Mouse (Mus musculus) MEL (cell line): ENCODE results near the gene Ksr1. TPM values are rescaled to one million over a fixed set of nuclear protein-coding genes. Genes with fewer than 3 reads are reported as not detected.

Experiments
- DNase-seq: peaks from one replicate; pipeline ENCODE4 v3.0.0; 2011; ENCODE audit warnings: low read depth, low spot score
- H3K27ac ChIP-seq: 2 replicates; pipeline ENCODE4 v1.5.1; 2012; ENCODE audit warnings: low read depth, mild to moderate bottlenecking, control low read depth, low read length, moderate library complexity; ENCODE audit not compliant: control insufficient read depth
- H3K27me3 ChIP-seq, 2 experiments: fragments of 150-350 bp in 1 of 2; sonication (generic) in 1 of 2; 2 replicates each; pipeline ENCODE4 v1.6.1; 2012; ENCODE audit warnings: low read length in 2 of 2, mild to moderate bottlenecking in 2 of 2, improper control_type of control experiment in 1 of 2, moderate library complexity in 1 of 2; ENCODE audit not compliant: insufficient read depth in 2 of 2, control insufficient read depth in 1 of 2
- H3K36me3 ChIP-seq, 2 experiments: 2 replicates each; pipeline ENCODE4 v1.6.1; 2012 to 2014; ENCODE audit warnings: low read length in 2 of 2, improper control_type of control experiment in 1 of 2, inconsistent platforms in 1 of 2, mild to moderate bottlenecking in 1 of 2; ENCODE audit not compliant: insufficient read depth in 2 of 2, control insufficient read depth in 1 of 2
- H3K4me1 ChIP-seq, 2 experiments: fragments of 150-350 bp in 1 of 2; sonication (generic) in 1 of 2; 2 replicates each; pipeline ENCODE4 v1.6.1; 2012; ENCODE audit warnings: low read length in 2 of 2, improper control_type of control experiment in 1 of 2, mild to moderate bottlenecking in 1 of 2; ENCODE audit not compliant: insufficient read depth in 2 of 2, control insufficient read depth in 1 of 2
- H3K4me3 ChIP-seq, 2 experiments: fragments of 150-350 bp in 1 of 2; sonication (generic) in 1 of 2; 2 replicates each; pipeline ENCODE4 v1.5.1; 2012; ENCODE audit warnings: low read depth in 2 of 2, low read length in 2 of 2, mild to moderate bottlenecking in 2 of 2, moderate library complexity in 2 of 2, control low read depth in 1 of 2, improper control_type of control experiment in 1 of 2; ENCODE audit not compliant: control insufficient read depth in 1 of 2, insufficient read depth in 1 of 2
- H3K79me2 ChIP-seq: 2 replicates; pipeline ENCODE4 v1.6.1; 2012; ENCODE audit warnings: mild to moderate bottlenecking, low read length, moderate library complexity; ENCODE audit not compliant: control insufficient read depth, poor library complexity, insufficient read depth
- H3K9ac ChIP-seq: 2 replicates; pipeline ENCODE4 v1.6.1; 2012; ENCODE audit warnings: low read depth, mild to moderate bottlenecking, control low read depth, low read length, moderate library complexity; ENCODE audit not compliant: control insufficient read depth, poor library complexity, severe bottlenecking
- H3K9me3 ChIP-seq: fragments of 150-350 bp; sonication (generic); replicated peaks from 2 replicates; pipeline ENCODE4 v1.6.1; 2012; ENCODE audit warnings: mild to moderate bottlenecking, low read length, improper control_type of control experiment, moderate library complexity; ENCODE audit not compliant: insufficient read depth
- BHLHE40 ChIP-seq: IDR thresholded peaks from 2 replicates; pipeline ENCODE4 v1.6.1; 2012; ENCODE audit warnings: low read depth, mild to moderate bottlenecking, inconsistent platforms, low read length, improper control_type of control experiment, borderline replicate concordance
- E2F4 ChIP-seq: IDR thresholded peaks from 2 replicates; pipeline ENCODE4 v1.6.1; 2011; ENCODE audit warnings: low read depth, low read length, improper control_type of control experiment, borderline replicate concordance
- ETS1 ChIP-seq: IDR thresholded peaks from 2 replicates; pipeline ENCODE4 v1.6.1; 2012; ENCODE audit warnings: low read depth, mild to moderate bottlenecking, inconsistent platforms, low read length, improper control_type of control experiment, moderate library complexity
- GABPA ChIP-seq: IDR thresholded peaks from 2 replicates; pipeline ENCODE4 v1.6.1; 2012; ENCODE audit warnings: low read depth, mild to moderate bottlenecking, inconsistent platforms, low read length, improper control_type of control experiment, moderate library complexity
- MAX ChIP-seq: IDR thresholded peaks from 2 replicates; pipeline ENCODE4 v1.6.1; 2011; ENCODE audit warnings: low read length, improper control_type of control experiment
- MAZ ChIP-seq: IDR thresholded peaks from 2 replicates; pipeline ENCODE4 v1.6.1; 2012; ENCODE audit warnings: low read depth, mild to moderate bottlenecking, inconsistent platforms, low read length, improper control_type of control experiment
- MEF2A ChIP-seq: IDR thresholded peaks from 2 replicates; pipeline ENCODE4 v1.6.1; 2014; ENCODE audit warnings: low read depth, mild to moderate bottlenecking, inconsistent platforms, low read length, improper control_type of control experiment; ENCODE audit not compliant: poor library complexity, insufficient replicate concordance, severe bottlenecking; ENCODE audit errors: extremely low read depth
- MYB ChIP-seq: IDR thresholded peaks from 2 replicates; pipeline ENCODE4 v1.6.1; 2011; ENCODE audit warnings: mild to moderate bottlenecking, low read depth, low read length, improper control_type of control experiment
- MYC ChIP-seq: IDR thresholded peaks from 2 replicates; pipeline ENCODE4 v1.6.1; 2011; ENCODE audit warnings: low read depth, mild to moderate bottlenecking, low read length, improper control_type of control experiment, moderate library complexity
- POLR2A ChIP-seq, 2 experiments: IDR thresholded peaks; 2 replicates each; pipeline ENCODE4 v1.6.1; 2011 to 2012; ENCODE audit warnings: low read length in 2 of 2, mild to moderate bottlenecking in 2 of 2, control low read depth in 1 of 2, improper control_type of control experiment in 1 of 2, low read depth in 1 of 2, moderate library complexity in 1 of 2; ENCODE audit not compliant: control insufficient read depth in 1 of 2, insufficient read depth in 1 of 2, poor library complexity in 1 of 2
- POLR2AphosphoS2 ChIP-seq: IDR thresholded peaks from 2 replicates; pipeline ENCODE4 v1.6.1; 2011; ENCODE audit warnings: low read length, improper control_type of control experiment
- POLR2AphosphoS5 ChIP-seq: IDR thresholded peaks from 2 replicates; pipeline ENCODE4 v1.6.1; 2012; ENCODE audit warnings: low read depth, borderline replicate concordance, mild to moderate bottlenecking, inconsistent platforms, low read length, moderate library complexity, mixed read lengths
- RAD21 ChIP-seq: IDR thresholded peaks from 2 replicates; pipeline ENCODE4 v1.6.1; 2011; ENCODE audit warnings: mild to moderate bottlenecking, low read depth, low read length, improper control_type of control experiment
- RCOR1 ChIP-seq: IDR thresholded peaks from 2 replicates; pipeline ENCODE4 v1.6.1; 2012; ENCODE audit warnings: low read depth, mild to moderate bottlenecking, inconsistent platforms, low read length, improper control_type of control experiment
- TCF12 ChIP-seq: IDR thresholded peaks from 2 replicates; pipeline ENCODE4 v1.6.1; 2014; ENCODE audit warnings: low read depth, mild to moderate bottlenecking, inconsistent platforms, low read length, improper control_type of control experiment, moderate library complexity
- USF1 ChIP-seq: IDR thresholded peaks from 2 replicates; pipeline ENCODE4 v1.6.1; 2014; ENCODE audit warnings: low read depth, mild to moderate bottlenecking, inconsistent platforms, low read length, improper control_type of control experiment, moderate library complexity
- polyA plus RNA-seq, 2 experiments: library from polyadenylated mRNA; stranded (reverse) in 1 of 2; unstranded in 1 of 2; fragments of >175 nt in 1 of 2; fragments of >200 nt in 1 of 2; gene quantifications; 2 replicates each; pipeline versions ENCODE4 v1.2.1 to v1.2.4; 2012; ENCODE audit warnings: low replicate concordance in 2 of 2, low read depth in 1 of 2; ENCODE audit not compliant: insufficient read length in 2 of 2, insufficient read depth in 1 of 2, missing spikeins in 1 of 2
- total RNA-seq: library from RNA; depleted of rRNA; stranded (reverse); fragments of 300-350 nt; gene quantifications from 2 replicates; pipeline ENCODE4 v1.2.3, GENCODE M21; 2012

Ksr1 gene
- total and polyA plus RNA-seq, 3 experiments: 9.7 to 18.4 TPM; not detected in 1

- no peaks in the 10 kb centered on the region for H3K79me2 ChIP-seq
- H3K27me3 ChIP-seq: no peaks in the 10 kb centered on the region
- no peaks in the 10 kb centered on the region for H3K4me1 ChIP-seq
- H3K9me3 ChIP-seq: no peaks in the 10 kb centered on the region
- H3K27ac ChIP-seq: no peak overlapping the region
- DNase-seq: no peak
- TF ChIP-seq POLR2A (IDR thresholded peaks at IDR 0.05; ENCODE audit: control insufficient read depth in 1 of 2, insufficient read depth in 1 of 2, low read depth in 1 of 2, low read length in 2 of 2, poor library complexity in 1 of 2) (no peak), RCOR1 (no peak), USF1 (no peak), MAZ (no peak), POLR2AphosphoS5 (no peak), POLR2AphosphoS2 (no peak), RAD21 (no peak), BHLHE40 (no peak), MYB (no peak), TCF12 (no peak), MYC (no peak), MEF2A (no peak), MAX (no peak)
- TF ChIP-seq, all 39 proteins: peak for 0
- H3K9ac ChIP-seq: no peak overlapping the region
- H3K4me3 ChIP-seq: no peak overlapping the region
- H3K36me3 ChIP-seq: peaks cover 0 to 7% of the 10 kb centered on the region in 2 experiments; a peak in 2 of 4 replicates
These were observed 104.2 kb downstream of the Ksr1 start for GRCm38 (mm10) chr11:79041908-79042430.

- H3K9ac ChIP-seq: no peak overlapping the region
- H3K79me2 ChIP-seq: no peaks in the 10 kb centered on the region
- TF ChIP-seq GABPA (no peak), RCOR1 (no peak), MYC (no peak), ETS1 (no peak), E2F4 (no peak)
- DNase-seq: no peak
- no peaks in the 10 kb centered on the region for H3K4me1 ChIP-seq
- no peaks in the 10 kb centered on the region for H3K9me3 ChIP-seq
- H3K27me3 ChIP-seq: no peaks in the 10 kb centered on the region
- H3K27ac ChIP-seq: no peak overlapping the region
- H3K4me3 ChIP-seq: no peak overlapping the region
- H3K36me3 ChIP-seq: peaks cover 0 to 6% of the 10 kb centered on the region in 2 experiments; a peak in 2 of 4 replicates
These were observed 106.7 kb downstream of the Ksr1 start for GRCm38 (mm10) chr11:79039488-79039887.
